Mouse (Mus musculus) ZHBTc4 (cell line): ENCODE results near the gene Akt3.

Source experiments
- DNase-seq: peaks from one replicate; pipeline ENCODE4 v3.0.0-alpha.2; 2011; ENCODE audit warnings: low read depth, low spot score

The Akt3 gene

GRCm38 (mm10) chr1:177051366-177051963 lies 206.5 kb downstream of the Akt3 start:
- DNase-seq = no peak

GRCm38 (mm10) chr1:177048773-177049172 lies 209.2 kb downstream of the Akt3 start:
- DNase-seq = no peak

- no peak for DNase-seq
These were observed 211.0 kb downstream of the Akt3 start for GRCm38 (mm10) chr1:177046963-177047362.

- DNase-seq = no peak
These were observed 212.1 kb downstream of the Akt3 start for GRCm38 (mm10) chr1:177045885-177046284.

- peak; percentile 21 for DNase-seq
These were observed 217.9 kb downstream of the Akt3 start for GRCm38 (mm10) chr1:177040058-177040457.

- DNase-seq = no peak
These were observed 218.8 kb downstream of the Akt3 start for GRCm38 (mm10) chr1:177039093-177039674.

GRCm38 (mm10) chr1:177038383-177038782 lies 219.6 kb downstream of the Akt3 start:
- no peak for DNase-seq

- DNase-seq = no peak
These were observed 222.5 kb downstream of the Akt3 start for GRCm38 (mm10) chr1:177035460-177035859.

GRCm38 (mm10) chr1:177032233-177032632 lies 225.8 kb downstream of the Akt3 start:
- no peak for DNase-seq

- no peak for DNase-seq
These were observed 226.8 kb downstream of the Akt3 start for GRCm38 (mm10) chr1:177031196-177031595.

GRCm38 (mm10) chr1:177030669-177031068 lies 227.3 kb downstream of the Akt3 start:
- DNase-seq = no peak

- no peak for DNase-seq
These were observed 229.0 kb downstream of the Akt3 start for GRCm38 (mm10) chr1:177029032-177029431.

GRCm38 (mm10) chr1:177027706-177028105 lies 230.3 kb downstream of the Akt3 start:
- DNase-seq = no peak

GRCm38 (mm10) chr1:177022751-177023150 lies 235.3 kb downstream of the Akt3 start:
- no peak for DNase-seq

- DNase-seq = no peak
These were observed 238.3 kb downstream of the Akt3 start for GRCm38 (mm10) chr1:177019668-177020067.

- no peak for DNase-seq
These were observed 239.3 kb downstream of the Akt3 start for GRCm38 (mm10) chr1:177018750-177019149.

GRCm38 (mm10) chr1:177016729-177017128 lies 241.3 kb downstream of the Akt3 start:
- no peak for DNase-seq

GRCm38 (mm10) chr1:177015917-177016316 lies 242.1 kb downstream of the Akt3 start:
- DNase-seq = no peak

- DNase-seq = no peak
These were observed 243.0 kb downstream of the Akt3 start for GRCm38 (mm10) chr1:177014921-177015439.

GRCm38 (mm10) chr1:177014346-177014745 lies 243.7 kb downstream of the Akt3 start:
- DNase-seq = no peak

GRCm38 (mm10) chr1:177013776-177014175 lies 244.2 kb downstream of the Akt3 start:
- DNase-seq = no peak

- no peak for DNase-seq
These were observed 244.7 kb downstream of the Akt3 start for GRCm38 (mm10) chr1:177013313-177013712.

- DNase-seq = no peak
These were observed 245.2 kb downstream of the Akt3 start for GRCm38 (mm10) chr1:177012774-177013173.
